Mouse (Mus musculus): Measurements from ENCODE around the gene Hic1. TPM values are rescaled to one million over a fixed set of nuclear protein-coding genes. Genes with fewer than 3 reads are reported as not detected.

Gene Hic1
- polyA plus RNA-seq, 1 experiment from 2014 or later, result 1.2 TPM

DNA sequence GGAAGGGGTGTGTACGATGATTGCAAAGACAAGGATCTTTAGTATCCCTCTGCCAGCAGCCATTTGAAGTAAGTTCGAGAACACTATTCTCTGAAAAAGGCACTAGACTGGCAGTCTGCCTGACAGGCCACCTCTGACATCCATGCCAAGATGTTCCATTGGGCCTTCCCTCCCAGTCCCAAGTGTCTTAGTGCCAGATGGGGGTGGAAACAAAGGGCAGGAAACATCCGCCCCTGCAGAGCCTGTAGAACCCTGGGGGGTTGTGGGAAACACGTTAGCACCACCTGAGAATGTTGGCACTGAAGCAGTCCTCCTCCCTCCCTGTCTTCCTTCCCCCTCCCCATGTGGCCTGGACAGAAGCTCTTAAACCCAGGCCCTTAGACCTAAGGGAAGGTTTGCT lies 12.3 kb downstream of the Hic1 start:
- H3K36me3 ChIP-seq (ENCODE audit: control insufficient read depth, insufficient read depth), result peaks cover 2% of the 10 kb centered on the region; the same call in 1 of the 2 replicates
- WGBS, result 45% methylated on average over 4 of the region's 4 CpGs
- no peaks in the 10 kb centered on the region for H3K9me3 ChIP-seq (ENCODE audit: control insufficient read depth, low read length)

GRCm38 (mm10) chr11:75156416-75156815 lies 12.9 kb downstream of the Hic1 start:
- Histone ChIP-seq H3K4me3 (replicated peaks; ENCODE audit: low read length) (no peak overlapping the region), H3K36me3 (ENCODE audit: control insufficient read depth, insufficient read depth) (peaks cover 2% of the 10 kb centered on the region; the same call in 1 of the 2 replicates), H3K9ac (replicated peaks; ENCODE audit: low read depth, low read length) (no peak overlapping the region), H3K27me3 (replicated peaks; ENCODE audit: control insufficient read depth, insufficient read depth, low read length) (no peaks in the 10 kb centered on the region), H3K9me3 (ENCODE audit: control insufficient read depth, low read length) (no peaks in the 10 kb centered on the region), H3K4me1 (replicated peaks; ENCODE audit: control insufficient read depth, insufficient read depth, low read length) (no peaks in the 10 kb centered on the region), H3K4me2 (ENCODE audit: low read length) (no peak overlapping the region), H3K27ac (ENCODE audit: low read length) (no peak overlapping the region)
- WGBS, result 73% methylated on average over 5 of the region's 5 CpGs
- ATAC-seq, result no peak

More for the DNA sequence above, 12.3 kb downstream of the Hic1 start:
- Histone ChIP-seq H3K4me3 (replicated peaks; ENCODE audit: low read length) (no peak overlapping the region), H3K9ac (replicated peaks; ENCODE audit: low read depth, low read length) (no peak overlapping the region), H3K4me2 (ENCODE audit: low read length) (no peak overlapping the region), H3K27me3 (replicated peaks; ENCODE audit: control insufficient read depth, insufficient read depth, low read length) (no peaks in the 10 kb centered on the region), H3K4me1 (replicated peaks; ENCODE audit: control insufficient read depth, insufficient read depth, low read length) (no peaks in the 10 kb centered on the region), H3K27ac (ENCODE audit: low read length) (no peak overlapping the region)
- no peak for ATAC-seq

GRCm38 (mm10) chr11:75155985-75156384 lies 13.3 kb downstream of the Hic1 start:
- no peak overlapping the region for H3K4me3 ChIP-seq (replicated peaks; ENCODE audit: low read length)
- no peak for ATAC-seq

GRCm38 (mm10) chr11:75154053-75154585 lies 15.2 kb downstream of the Hic1 start:
- no peak overlapping the region for H3K27ac ChIP-seq (ENCODE audit: low read length)

More at GRCm38 (mm10) chr11:75155985-75156384, 13.3 kb downstream of the Hic1 start:
- Histone ChIP-seq H3K27ac (ENCODE audit: low read length) (no peak overlapping the region), H3K4me2 (ENCODE audit: low read length) (no peak overlapping the region), H3K9me3 (ENCODE audit: control insufficient read depth, low read length) (no peaks in the 10 kb centered on the region), H3K9ac (replicated peaks; ENCODE audit: low read depth, low read length) (no peak overlapping the region), H3K4me1 (replicated peaks; ENCODE audit: control insufficient read depth, insufficient read depth, low read length) (no peaks in the 10 kb centered on the region), H3K36me3 (ENCODE audit: control insufficient read depth, insufficient read depth) (peaks cover 2% of the 10 kb centered on the region; the same call in 1 of the 2 replicates), H3K27me3 (replicated peaks; ENCODE audit: control insufficient read depth, insufficient read depth, low read length) (no peaks in the 10 kb centered on the region)
- WGBS, result 85% methylated on average over 6 of the region's 6 CpGs

GRCm38 (mm10) chr11:75152603-75153557 lies 16.4 kb downstream of the Hic1 start:
- H3K27me3 ChIP-seq (replicated peaks; ENCODE audit: control insufficient read depth, insufficient read depth, low read length), result no peaks in the 10 kb centered on the region
- no peaks in the 10 kb centered on the region for H3K4me1 ChIP-seq (replicated peaks; ENCODE audit: control insufficient read depth, insufficient read depth, low read length)
- no peak overlapping the region for H3K4me3 ChIP-seq (replicated peaks; ENCODE audit: low read length)
- ATAC-seq, result no peak
- no peak overlapping the region for H3K4me2 ChIP-seq (ENCODE audit: low read length)
- WGBS, result 81% methylated on average over 18 of the region's 18 CpGs
- H3K36me3 ChIP-seq (ENCODE audit: control insufficient read depth, insufficient read depth), result 0 out of 2 replicates have a peak, but pooled peaks cover 2% of the 10 kb centered on the region
- H3K27ac ChIP-seq (ENCODE audit: low read length), result no peak overlapping the region
- no peaks in the 10 kb centered on the region for H3K9me3 ChIP-seq (ENCODE audit: control insufficient read depth, low read length)
- no peak overlapping the region for H3K9ac ChIP-seq (replicated peaks; ENCODE audit: low read depth, low read length)

More at GRCm38 (mm10) chr11:75154053-75154585, 15.2 kb downstream of the Hic1 start:
- H3K27me3 ChIP-seq (replicated peaks; ENCODE audit: control insufficient read depth, insufficient read depth, low read length), result no peaks in the 10 kb centered on the region
- H3K9me3 ChIP-seq (ENCODE audit: control insufficient read depth, low read length), result no peaks in the 10 kb centered on the region
- H3K4me3 ChIP-seq (replicated peaks; ENCODE audit: low read length), result no peak overlapping the region
- 0 out of 2 replicates have a peak, but pooled peaks cover 2% of the 10 kb centered on the region for H3K36me3 ChIP-seq (ENCODE audit: control insufficient read depth, insufficient read depth)
- no peak overlapping the region for H3K4me2 ChIP-seq (ENCODE audit: low read length)
- no peaks in the 10 kb centered on the region for H3K4me1 ChIP-seq (replicated peaks; ENCODE audit: control insufficient read depth, insufficient read depth, low read length)
- 76% methylated on average over 6 of the region's 6 CpGs for WGBS
- no peak overlapping the region for H3K9ac ChIP-seq (replicated peaks; ENCODE audit: low read depth, low read length)
- ATAC-seq, result no peak

DNA sequence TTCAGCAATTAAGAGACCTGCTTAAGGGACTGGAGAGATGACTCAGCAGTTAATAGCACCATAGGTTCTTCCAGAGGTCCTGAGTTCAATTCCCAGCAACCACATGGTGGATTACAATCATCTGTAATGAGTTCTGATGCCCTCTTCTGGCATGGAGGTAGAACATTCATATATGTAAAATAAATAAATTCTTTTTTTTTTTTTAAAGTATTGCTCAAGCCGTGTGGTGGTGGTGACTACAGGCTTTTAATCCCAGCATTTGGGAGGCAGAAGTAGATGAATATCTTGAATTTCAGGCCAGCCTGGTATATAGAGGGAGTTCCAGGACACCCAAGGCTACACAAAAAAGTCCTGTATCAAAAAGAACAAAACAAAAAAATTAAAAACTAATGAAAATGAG lies 19.0 kb downstream of the Hic1 start:
- Histone ChIP-seq H3K9ac (replicated peaks; ENCODE audit: low read depth, low read length) (no peak overlapping the region), H3K27me3 (replicated peaks; ENCODE audit: control insufficient read depth, insufficient read depth, low read length) (no peaks in the 10 kb centered on the region), H3K4me1 (replicated peaks; ENCODE audit: control insufficient read depth, insufficient read depth, low read length) (peaks cover 8% of the 10 kb centered on the region), H3K36me3 (ENCODE audit: control insufficient read depth, insufficient read depth) (0 out of 2 replicates have a peak, but pooled peaks cover 2% of the 10 kb centered on the region), H3K9me3 (ENCODE audit: control insufficient read depth, low read length) (no peaks in the 10 kb centered on the region), H3K27ac (ENCODE audit: low read length) (no peak overlapping the region), H3K4me3 (replicated peaks; ENCODE audit: low read length) (no peak overlapping the region), H3K4me2 (ENCODE audit: low read length) (no peak overlapping the region)
- no peak for ATAC-seq
- 88% methylated on average over 1 of the region's 1 CpGs for WGBS

GRCm38 (mm10) chr11:75148332-75149035 lies 20.8 kb downstream of the Hic1 start:
- Histone ChIP-seq H3K9ac (replicated peaks; ENCODE audit: low read depth, low read length) (no peak overlapping the region), H3K27ac (ENCODE audit: low read length) (peak overlapping the region; percentile 43; the same call in 1 of the 2 replicates), H3K4me3 (replicated peaks; ENCODE audit: low read length) (no peak overlapping the region), H3K4me1 (replicated peaks; ENCODE audit: control insufficient read depth, insufficient read depth, low read length) (peaks cover 8% of the 10 kb centered on the region), H3K36me3 (ENCODE audit: control insufficient read depth, insufficient read depth) (peaks cover 9% of the 10 kb centered on the region), H3K4me2 (ENCODE audit: low read length) (no peak overlapping the region), H3K9me3 (ENCODE audit: control insufficient read depth, low read length) (no peaks in the 10 kb centered on the region), H3K27me3 (replicated peaks; ENCODE audit: control insufficient read depth, insufficient read depth, low read length) (no peaks in the 10 kb centered on the region)
- ATAC-seq, result no peak
- 90% methylated on average over 11 of the region's 11 CpGs for WGBS

GRCm38 (mm10) chr11:75147846-75148168 lies 21.5 kb downstream of the Hic1 start:
- Histone ChIP-seq H3K9me3 (ENCODE audit: control insufficient read depth, low read length) (no peaks in the 10 kb centered on the region), H3K36me3 (ENCODE audit: control insufficient read depth, insufficient read depth) (peaks cover 13% of the 10 kb centered on the region), H3K4me1 (replicated peaks; ENCODE audit: control insufficient read depth, insufficient read depth, low read length) (peaks cover 8% of the 10 kb centered on the region), H3K9ac (replicated peaks; ENCODE audit: low read depth, low read length) (no peak overlapping the region), H3K27ac (ENCODE audit: low read length) (peak overlapping the region; percentile 43; the same call in 1 of the 2 replicates), H3K4me2 (ENCODE audit: low read length) (no peak overlapping the region), H3K4me3 (replicated peaks; ENCODE audit: low read length) (no peak overlapping the region), H3K27me3 (replicated peaks; ENCODE audit: control insufficient read depth, insufficient read depth, low read length) (no peaks in the 10 kb centered on the region)
- no peak for ATAC-seq
- WGBS, result 68% methylated on average over 3 of the region's 3 CpGs
